Mouse (Mus musculus): ENCODE data around the gene Slc24a3. TPM values are rescaled to one million over a fixed set of nuclear protein-coding genes. Genes with fewer than 3 reads are reported as not detected.
A peak's percentile ranks its signal among the peaks of the same experiment; 100 is the strongest.

The Slc24a3 gene
- polyA plus RNA-seq, 1 experiment from 2014 or later = 2.1 TPM

GRCm38 (mm10) chr2:145161046-145161700 is 6.4 kb upstream of the Slc24a3 start:
- H3K9me3 ChIP-seq (ENCODE audit: control insufficient read depth, low read length) = no peaks in the 10 kb centered on the region
- peak; percentile 75 for DNase-seq (ENCODE audit: low spot score)
- no peak overlapping the region for H3K27ac ChIP-seq (ENCODE audit: low read depth, low read length)
- H3K4me1 ChIP-seq (replicated peaks; ENCODE audit: control insufficient read depth, insufficient read depth, low read length) = no peaks in the 10 kb centered on the region
- H3K4me2 ChIP-seq = no peak overlapping the region
- H3K9ac ChIP-seq (ENCODE audit: low read depth, low read length) = no peak overlapping the region
- no peak overlapping the region for H3K4me3 ChIP-seq (ENCODE audit: low read depth, low read length)
- WGBS = 25% methylated on average over 12 of the region's 12 CpGs
- peak; percentile 60 for ATAC-seq (replicated peaks; ENCODE audit: low FRiP score)
- no peaks in the 10 kb centered on the region for H3K27me3 ChIP-seq (replicated peaks; ENCODE audit: control insufficient read depth, insufficient read depth, low read length)
- no peaks in the 10 kb centered on the region for H3K36me3 ChIP-seq (ENCODE audit: control insufficient read depth, insufficient read depth, low read length)

DNA sequence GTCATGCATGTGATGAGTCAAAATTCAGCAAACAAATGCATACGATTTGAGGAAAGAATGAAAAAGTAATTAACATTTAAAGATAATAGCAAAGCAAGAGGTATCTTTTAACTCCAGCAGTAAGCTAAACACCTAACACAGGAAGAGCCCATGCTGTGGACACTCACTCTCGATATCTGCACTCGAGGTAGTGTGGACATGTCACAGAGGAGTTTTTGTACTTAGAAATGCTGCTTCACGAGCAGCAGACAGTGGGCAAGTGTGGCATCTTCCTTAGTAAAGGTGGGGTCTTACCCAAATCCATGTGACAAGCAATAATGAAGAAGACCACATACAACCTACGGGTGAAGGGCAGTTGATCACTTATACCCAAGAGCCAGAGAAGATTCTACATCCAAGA is 3.5 kb upstream of the Slc24a3 start:
- no peaks in the 10 kb centered on the region for H3K27me3 ChIP-seq (replicated peaks; ENCODE audit: control insufficient read depth, insufficient read depth, low read length)
- DNase-seq (ENCODE audit: low spot score) (no peak), ATAC-seq (replicated peaks; ENCODE audit: low FRiP score) (no peak)
- H3K4me3 ChIP-seq (ENCODE audit: low read depth, low read length) = no peak overlapping the region
- H3K9ac ChIP-seq (ENCODE audit: low read depth, low read length) = no peak overlapping the region
- H3K36me3 ChIP-seq (ENCODE audit: control insufficient read depth, insufficient read depth, low read length) = no peaks in the 10 kb centered on the region
- no peak overlapping the region for H3K27ac ChIP-seq (ENCODE audit: low read depth, low read length)
- 68% methylated on average over 5 of the region's 5 CpGs for WGBS
- no peak overlapping the region for H3K4me2 ChIP-seq
- no peaks in the 10 kb centered on the region for H3K9me3 ChIP-seq (ENCODE audit: control insufficient read depth, low read length)
- H3K4me1 ChIP-seq (replicated peaks; ENCODE audit: control insufficient read depth, insufficient read depth, low read length) = no peaks in the 10 kb centered on the region

- no peaks in the 10 kb centered on the region for H3K4me1 ChIP-seq (replicated peaks; ENCODE audit: control insufficient read depth, insufficient read depth, low read length)
- H3K27ac ChIP-seq (ENCODE audit: low read depth, low read length) = no peak overlapping the region
- ATAC-seq (replicated peaks; ENCODE audit: low FRiP score) (no peak), DNase-seq (ENCODE audit: low spot score) (no peak)
- H3K4me3 ChIP-seq (ENCODE audit: low read depth, low read length) = no peak overlapping the region
- H3K36me3 ChIP-seq (ENCODE audit: control insufficient read depth, insufficient read depth, low read length) = no peaks in the 10 kb centered on the region
- H3K9ac ChIP-seq (ENCODE audit: low read depth, low read length) = no peak overlapping the region
- WGBS = 29% methylated on average over 4 of the region's 4 CpGs
- no peaks in the 10 kb centered on the region for H3K27me3 ChIP-seq (replicated peaks; ENCODE audit: control insufficient read depth, insufficient read depth, low read length)
- H3K4me2 ChIP-seq = no peak overlapping the region
- H3K9me3 ChIP-seq (ENCODE audit: control insufficient read depth, low read length) = no peaks in the 10 kb centered on the region
These were observed 3.0 kb upstream of the Slc24a3 start for GRCm38 (mm10) chr2:145164562-145164961.

DNA sequence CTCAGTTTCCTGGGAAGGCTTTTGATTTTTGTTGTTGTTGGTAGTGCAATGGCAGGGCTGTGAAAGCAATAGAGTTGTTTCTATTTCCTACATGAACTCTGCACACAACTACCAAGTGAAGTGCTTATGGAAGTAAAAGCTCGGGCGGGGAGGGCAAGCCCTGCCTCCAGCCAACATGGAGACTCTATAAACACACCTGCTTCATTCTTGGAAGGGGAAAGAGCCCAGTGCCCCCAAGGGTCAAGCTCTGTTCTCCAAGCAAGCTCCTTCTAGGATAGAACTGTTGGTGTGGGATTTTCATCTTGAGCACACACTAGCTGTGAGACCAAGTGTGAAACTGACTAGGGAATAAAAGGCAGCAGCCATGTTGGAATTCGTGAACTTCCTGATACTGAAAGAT is 2.5 kb upstream of the Slc24a3 start:
- ATAC-seq (replicated peaks; ENCODE audit: low FRiP score) = no peak
- WGBS = 80% methylated on average over 3 of the region's 3 CpGs
- Histone ChIP-seq H3K4me2 (no peak overlapping the region), H3K4me1 (replicated peaks; ENCODE audit: control insufficient read depth, insufficient read depth, low read length) (no peaks in the 10 kb centered on the region), H3K27me3 (replicated peaks; ENCODE audit: control insufficient read depth, insufficient read depth, low read length) (no peaks in the 10 kb centered on the region), H3K9ac (ENCODE audit: low read depth, low read length) (no peak overlapping the region), H3K9me3 (ENCODE audit: control insufficient read depth, low read length) (no peaks in the 10 kb centered on the region), H3K27ac (ENCODE audit: low read depth, low read length) (no peak overlapping the region), H3K4me3 (ENCODE audit: low read depth, low read length) (no peak overlapping the region), H3K36me3 (ENCODE audit: control insufficient read depth, insufficient read depth, low read length) (no peaks in the 10 kb centered on the region)
- no peak for DNase-seq (ENCODE audit: low spot score)

- H3K36me3 ChIP-seq (ENCODE audit: control insufficient read depth, insufficient read depth, low read length) = no peaks in the 10 kb centered on the region
- H3K27ac ChIP-seq (ENCODE audit: low read depth, low read length) = no peak overlapping the region
- ATAC-seq (replicated peaks; ENCODE audit: low FRiP score) (no peak), DNase-seq (ENCODE audit: low spot score) (no peak)
- no peaks in the 10 kb centered on the region for H3K27me3 ChIP-seq (replicated peaks; ENCODE audit: control insufficient read depth, insufficient read depth, low read length)
- H3K9ac ChIP-seq (ENCODE audit: low read depth, low read length) = no peak overlapping the region
- no peaks in the 10 kb centered on the region for H3K9me3 ChIP-seq (ENCODE audit: control insufficient read depth, low read length)
- H3K4me1 ChIP-seq (replicated peaks; ENCODE audit: control insufficient read depth, insufficient read depth, low read length) = no peaks in the 10 kb centered on the region
- H3K4me2 ChIP-seq = no peak overlapping the region
- WGBS = 73% methylated on average over 6 of the region's 6 CpGs
- no peak overlapping the region for H3K4me3 ChIP-seq (ENCODE audit: low read depth, low read length)
These were observed 1.7 kb upstream of the Slc24a3 start for GRCm38 (mm10) chr2:145165854-145166253.

DNA sequence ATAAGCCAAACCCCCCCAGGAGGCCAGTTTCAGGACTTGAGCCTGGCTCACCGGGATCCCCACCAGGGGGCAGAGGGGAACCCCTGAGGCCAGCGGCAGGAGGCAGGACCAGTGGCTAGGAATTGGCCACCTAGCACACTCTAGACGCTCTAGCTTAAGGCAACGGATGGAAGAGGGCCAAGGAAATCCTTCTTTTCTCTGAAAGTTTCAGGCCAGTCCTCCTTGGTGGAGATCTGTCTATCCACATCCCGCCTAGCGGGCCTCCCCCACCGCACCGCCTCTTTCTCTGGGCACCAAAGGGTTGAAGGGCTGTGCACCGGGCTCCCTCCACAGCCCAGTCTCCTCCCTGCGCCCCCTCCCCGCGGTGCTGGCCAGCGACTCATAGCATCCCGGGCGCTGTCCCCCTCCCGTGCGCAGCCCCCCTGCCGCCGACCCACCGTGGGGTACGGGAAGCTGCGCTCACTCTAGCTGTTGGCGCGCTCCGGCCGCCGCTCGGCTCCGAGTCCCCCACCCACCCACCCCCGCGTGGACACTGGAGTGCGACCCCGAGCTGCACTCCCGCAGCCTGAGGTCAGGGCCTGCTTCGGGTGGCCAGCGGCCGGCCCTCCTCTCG is 397 bp upstream of the Slc24a3 start:
- H3K27ac ChIP-seq (ENCODE audit: low read depth, low read length) = peak overlapping the region; percentile 52; the same call in 1 of the 2 replicates
- H3K27me3 ChIP-seq (replicated peaks; ENCODE audit: control insufficient read depth, insufficient read depth, low read length) = no peaks in the 10 kb centered on the region
- under 1% methylated on average over 38 of the region's 38 CpGs for WGBS
- no peaks in the 10 kb centered on the region for H3K36me3 ChIP-seq (ENCODE audit: control insufficient read depth, insufficient read depth, low read length)
- H3K9me3 ChIP-seq (ENCODE audit: control insufficient read depth, low read length) = no peaks in the 10 kb centered on the region
- H3K4me2 ChIP-seq = peak overlapping the region; percentile 88
- no peaks in the 10 kb centered on the region for H3K4me1 ChIP-seq (replicated peaks; ENCODE audit: control insufficient read depth, insufficient read depth, low read length)
- H3K4me3 ChIP-seq (ENCODE audit: low read depth, low read length) = peak overlapping the region; percentile 60
- DNase-seq (ENCODE audit: low spot score) (peak; percentile 69), ATAC-seq (replicated peaks; ENCODE audit: low FRiP score) (peak; percentile 58)
- peak overlapping the region; percentile 31 for H3K9ac ChIP-seq (ENCODE audit: low read depth, low read length)

DNA sequence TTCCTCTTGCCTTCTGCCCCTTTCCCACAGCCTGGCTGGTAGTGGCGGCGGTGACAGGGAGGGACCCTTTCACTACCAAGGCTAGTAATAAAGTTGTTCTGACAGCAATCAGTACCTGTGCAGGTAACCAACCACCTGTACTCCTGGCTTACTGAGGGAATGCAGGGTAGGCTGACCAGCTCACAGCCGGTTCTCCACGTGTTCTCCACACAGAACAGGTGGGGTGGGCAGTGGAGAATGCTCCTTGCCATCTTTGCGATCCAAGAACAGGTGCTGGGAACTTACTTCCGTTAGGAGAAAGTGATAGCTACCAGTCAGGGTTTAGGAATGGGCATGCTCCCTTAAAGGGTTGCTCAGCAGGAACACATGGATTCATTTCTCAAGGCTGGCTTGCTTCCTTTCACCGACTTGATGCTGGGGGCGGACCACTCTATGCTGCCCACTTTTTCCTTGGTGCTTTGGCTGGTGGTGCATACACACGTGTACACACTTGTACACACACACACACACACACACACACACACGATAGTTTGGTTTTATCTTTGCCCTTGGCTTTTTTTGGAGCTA is 934 bp downstream of the Slc24a3 start:
- Histone ChIP-seq H3K4me3 (ENCODE audit: low read depth, low read length) (peak overlapping the region; percentile 60), H3K27ac (ENCODE audit: low read depth, low read length) (peak overlapping the region; percentile 52; the same call in 1 of the 2 replicates), H3K9me3 (ENCODE audit: control insufficient read depth, low read length) (no peaks in the 10 kb centered on the region), H3K9ac (ENCODE audit: low read depth, low read length) (peak overlapping the region; percentile 31; the same call in 1 of the 2 replicates), H3K27me3 (replicated peaks; ENCODE audit: control insufficient read depth, insufficient read depth, low read length) (no peaks in the 10 kb centered on the region), H3K4me2 (peak overlapping the region; percentile 88), H3K36me3 (ENCODE audit: control insufficient read depth, insufficient read depth, low read length) (no peaks in the 10 kb centered on the region), H3K4me1 (replicated peaks; ENCODE audit: control insufficient read depth, insufficient read depth, low read length) (no peaks in the 10 kb centered on the region)
- WGBS = 4% methylated on average over 10 of the region's 10 CpGs
- DNase-seq (ENCODE audit: low spot score) (no peak), ATAC-seq (replicated peaks; ENCODE audit: low FRiP score) (peak; percentile 25)

DNA sequence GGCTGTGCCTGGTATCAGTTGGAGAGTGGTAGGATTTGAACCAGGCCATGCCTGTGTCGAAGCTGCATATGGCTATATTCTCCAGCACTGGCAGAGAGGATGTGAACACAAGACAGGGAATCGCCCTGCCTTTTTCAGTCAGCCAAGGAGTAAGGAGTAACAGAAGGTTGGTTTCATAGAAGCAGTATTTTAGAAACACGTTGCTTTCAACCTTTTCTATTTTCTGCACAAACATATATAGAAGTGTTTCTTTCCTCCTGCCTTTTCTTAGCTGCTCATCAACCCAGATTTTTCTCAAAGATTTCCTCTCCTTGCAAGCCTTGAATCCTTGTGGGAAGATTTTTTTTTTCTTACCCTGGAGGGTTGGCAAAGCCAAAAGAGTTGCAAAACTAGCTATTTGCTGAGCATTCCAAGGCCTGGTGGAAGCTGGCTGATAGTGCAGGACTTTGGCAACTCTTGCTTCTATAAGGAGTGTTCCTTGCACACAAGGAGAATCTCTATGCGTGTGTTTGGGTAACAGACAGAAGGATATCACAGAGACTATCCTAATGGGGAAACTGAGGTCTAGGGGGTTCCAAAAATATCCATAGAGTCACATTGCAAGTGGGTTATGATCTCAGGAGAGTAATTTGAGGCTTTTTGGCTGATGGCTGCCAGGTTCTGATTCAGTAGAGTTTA is 5.6 kb downstream of the Slc24a3 start:
- no peak for ATAC-seq (replicated peaks; ENCODE audit: low FRiP score)
- Histone ChIP-seq H3K36me3 (ENCODE audit: control insufficient read depth, insufficient read depth, low read length) (no peaks in the 10 kb centered on the region), H3K27me3 (replicated peaks; ENCODE audit: control insufficient read depth, insufficient read depth, low read length) (no peaks in the 10 kb centered on the region), H3K4me1 (replicated peaks; ENCODE audit: control insufficient read depth, insufficient read depth, low read length) (no peaks in the 10 kb centered on the region), H3K9ac (ENCODE audit: low read depth, low read length) (no peak overlapping the region), H3K4me2 (no peak overlapping the region), H3K27ac (ENCODE audit: low read depth, low read length) (no peak overlapping the region), H3K9me3 (ENCODE audit: control insufficient read depth, low read length) (no peaks in the 10 kb centered on the region), H3K4me3 (ENCODE audit: low read depth, low read length) (no peak overlapping the region)
- WGBS = 74% methylated on average over 4 of the region's 4 CpGs
- no peak for DNase-seq (ENCODE audit: low spot score)

Measured in liver, embryonic 11.5 days (tissue).